Mouse (Mus musculus): ENCODE measurements around the gene Trmt1l. TPM values are rescaled to one million over a fixed set of nuclear protein-coding genes. Genes with fewer than 3 reads are reported as not detected.
"Not testable (repeated sequence)": the region's sequence is repeated elsewhere in the genome, so short reads cannot be mapped to it uniquely, and the experiment has no call there.

The Trmt1l gene
- 10 to 100 TPM; 31.2 to 35.2 TPM for total RNA-seq (2021)
- long read RNA-seq, transcript Trmt1l-201 (15 exons, 2,749 nt): major isoform, 36 of 46 reads
- long read RNA-seq, partial matches to known transcripts: 3 of 46 reads
- long read RNA-seq, other reads (novel, unspliced or antisense): 4 of 46 reads

DNA sequence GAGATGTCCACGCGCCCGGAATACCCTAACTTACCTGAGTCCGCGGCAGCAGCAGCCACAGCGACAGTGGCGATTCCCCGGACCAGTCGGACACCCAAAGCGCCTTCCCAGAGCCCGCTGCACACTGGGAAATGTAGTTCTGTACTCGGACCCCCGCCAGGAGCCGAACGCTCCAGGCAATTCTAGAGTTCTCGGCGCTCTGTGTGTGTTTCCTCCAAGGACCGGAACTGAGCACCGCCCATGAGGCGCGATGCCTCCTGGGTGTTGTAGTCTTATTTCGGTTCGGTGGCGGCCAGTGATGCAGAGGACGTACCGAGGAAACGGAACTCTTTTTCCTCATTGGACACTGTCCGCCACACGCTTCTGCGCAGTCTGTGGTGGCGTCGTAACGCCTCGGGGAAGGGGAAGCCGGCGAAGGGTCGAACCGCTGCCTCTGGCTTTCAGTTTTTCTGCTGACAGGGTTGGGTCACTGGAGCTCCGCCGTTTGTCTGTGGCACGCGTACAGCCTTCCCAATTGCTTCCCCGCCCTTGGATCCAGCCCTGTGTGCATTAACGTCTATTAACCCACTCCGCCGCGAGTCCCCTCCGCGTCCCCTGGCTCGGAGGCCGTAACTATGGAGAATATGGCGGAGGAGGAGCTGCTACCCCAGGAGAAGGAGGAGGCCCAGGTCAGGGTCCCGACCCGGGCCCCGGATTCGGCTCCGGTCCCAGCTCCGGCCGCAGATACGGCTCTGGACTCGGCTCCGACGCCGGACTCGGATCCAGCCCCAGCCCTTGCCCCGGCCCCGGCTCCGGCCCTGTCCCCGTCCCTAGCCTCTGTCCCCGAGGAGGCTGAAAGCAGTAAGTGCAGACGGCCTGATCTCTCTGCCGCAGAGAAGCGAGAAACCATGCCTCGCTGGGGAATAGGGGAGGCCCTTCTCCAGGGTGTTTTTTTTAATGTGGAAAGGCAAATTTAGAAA is at the start of gene Trmt1l, which contains the start of gene Swt1:
Gene Trmt1l (plus strand): TSS at position 280 of the 959 bp plus-strand sequence.
Gene Swt1 (minus strand): TSS at position 193 of the 959 bp plus-strand sequence.
- DNase-seq (ENCODE audit: low spot score in 2 of 2): peak; percentile 99

DNA sequence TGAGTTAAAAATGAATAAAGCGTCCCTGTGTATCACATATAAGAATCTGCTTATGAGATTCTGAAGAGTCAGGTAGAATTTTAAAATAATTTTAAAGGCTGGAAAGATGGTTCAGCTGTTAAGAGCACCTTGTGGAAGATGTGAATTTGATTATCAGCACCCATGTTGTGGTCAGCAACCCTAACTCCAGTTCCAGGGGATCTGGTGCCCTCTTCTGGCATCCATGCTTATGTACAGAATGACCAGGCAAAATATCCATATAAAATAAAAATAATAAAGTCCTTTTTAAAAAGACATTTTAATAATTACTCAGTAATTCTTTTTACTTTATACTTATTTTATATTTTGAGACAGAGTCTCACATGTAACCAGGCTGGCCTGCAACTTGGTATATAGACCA is 38.3 kb upstream of the Trmt1l start:
- no peak for DNase-seq (ENCODE audit: low spot score in 2 of 2)

DNA sequence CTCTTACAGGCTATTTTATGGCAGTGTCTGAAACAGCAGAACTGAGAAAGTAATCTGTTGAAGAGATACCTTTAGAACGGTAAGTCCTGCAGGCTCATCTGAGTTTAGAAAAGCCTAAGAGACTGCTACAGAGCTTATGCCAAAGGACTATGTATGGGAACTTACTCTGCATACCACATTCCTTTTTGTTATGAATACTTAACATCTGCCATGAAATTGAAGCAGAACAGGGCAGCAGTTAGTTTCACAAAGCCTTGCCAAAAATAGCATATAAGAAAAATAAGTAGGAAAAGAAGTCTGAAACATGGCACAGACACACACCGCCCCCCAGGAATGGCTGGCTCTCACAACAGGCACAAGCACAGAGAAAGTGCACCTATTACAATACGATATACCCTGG is 18.5 kb upstream of the Trmt1l start:
- DNase-seq (ENCODE audit: low spot score in 2 of 2): no peak

DNA sequence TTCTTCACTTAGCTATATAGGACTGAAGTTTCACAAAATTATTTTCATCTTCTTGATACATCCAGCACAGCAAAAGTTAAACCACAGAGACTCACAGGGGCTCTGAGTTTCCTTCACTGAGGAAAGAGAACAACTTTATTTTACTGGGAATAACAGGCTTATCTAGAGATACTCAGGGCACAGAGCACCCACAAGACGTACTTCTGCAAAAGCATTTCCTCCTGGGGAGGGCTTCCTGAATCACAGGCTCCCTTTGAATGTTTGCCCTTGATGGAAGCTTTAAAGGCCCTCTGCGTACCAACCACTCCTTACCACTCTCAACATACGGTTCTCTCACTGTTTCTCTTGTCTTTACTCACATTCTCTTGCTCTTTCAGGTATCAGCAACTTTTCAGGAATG is 6.2 kb upstream of the Trmt1l start:
- no peak for DNase-seq (ENCODE audit: low spot score in 2 of 2)

DNA sequence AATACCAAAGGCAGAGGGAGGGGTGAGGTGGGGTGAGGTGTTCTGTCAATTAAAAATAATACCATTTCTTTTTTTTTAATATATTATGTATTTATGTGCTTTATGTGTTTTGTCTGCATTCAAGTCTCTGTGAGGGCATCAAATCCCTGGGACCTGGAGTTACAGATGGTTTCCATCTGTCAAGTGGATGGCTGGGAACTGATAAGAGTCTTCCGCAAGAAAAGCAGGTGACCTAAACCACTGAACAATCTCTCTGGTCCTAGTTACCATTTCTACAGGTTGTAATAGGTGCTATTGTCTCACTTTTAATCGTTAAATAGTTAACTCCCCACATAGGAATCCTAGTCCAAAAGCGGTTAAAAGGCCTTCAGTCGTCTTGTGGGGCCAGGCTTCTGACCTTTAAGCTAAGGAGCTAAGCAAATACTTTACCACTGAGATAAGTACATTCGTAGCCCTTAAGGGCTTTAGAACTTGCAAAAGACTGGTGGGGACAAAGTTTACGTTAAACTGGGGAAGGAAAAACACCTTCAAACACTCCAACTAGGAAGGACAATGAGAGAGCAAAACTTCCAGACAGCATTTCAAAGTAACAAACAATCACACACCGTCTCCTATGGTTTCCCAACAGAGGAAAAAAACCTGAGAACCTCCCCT is 1.3 kb upstream of the Trmt1l start:
- no peak for DNase-seq (ENCODE audit: low spot score in 2 of 2)

DNA sequence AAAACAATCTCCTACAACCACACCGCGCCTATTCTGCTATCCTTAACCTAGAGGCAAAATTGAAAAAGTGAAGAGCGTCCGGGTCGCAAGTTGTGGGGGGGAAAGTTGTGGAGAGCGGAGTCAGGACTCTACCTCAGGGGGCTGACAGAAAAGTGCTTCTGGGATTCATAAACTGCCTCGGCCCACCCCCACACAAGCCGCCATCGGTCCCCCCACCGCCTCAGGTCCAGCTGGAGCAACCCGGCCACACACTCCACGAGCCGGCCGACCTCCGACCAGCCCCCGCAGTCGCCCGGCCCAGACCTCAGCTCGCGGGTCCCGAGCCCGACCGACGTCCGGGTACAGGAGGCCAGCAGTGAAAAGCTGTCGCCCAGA is 467 bp upstream of the Trmt1l start:
- no peak for DNase-seq (ENCODE audit: low spot score in 2 of 2)

DNA sequence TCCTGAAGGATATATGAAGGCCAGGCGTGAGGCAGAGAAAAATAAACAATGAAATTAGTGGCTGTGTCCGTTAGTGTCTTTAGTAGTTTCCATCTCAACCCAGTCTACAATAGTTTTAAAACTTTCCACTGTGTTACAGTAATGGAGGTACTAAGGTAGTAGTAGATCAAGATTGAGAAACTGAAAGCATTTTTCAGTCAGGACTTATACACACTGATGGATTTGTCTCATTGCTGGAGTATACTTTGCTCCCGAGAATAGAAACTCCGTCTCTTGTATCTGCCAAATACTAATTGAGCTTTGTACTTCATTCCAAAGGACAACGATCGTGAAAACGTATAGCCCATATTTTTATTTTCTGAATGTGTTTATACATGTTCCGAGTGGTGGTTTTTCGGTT is 974 bp downstream of the Trmt1l start:
- DNase-seq (ENCODE audit: low spot score in 2 of 2): no peak

DNA sequence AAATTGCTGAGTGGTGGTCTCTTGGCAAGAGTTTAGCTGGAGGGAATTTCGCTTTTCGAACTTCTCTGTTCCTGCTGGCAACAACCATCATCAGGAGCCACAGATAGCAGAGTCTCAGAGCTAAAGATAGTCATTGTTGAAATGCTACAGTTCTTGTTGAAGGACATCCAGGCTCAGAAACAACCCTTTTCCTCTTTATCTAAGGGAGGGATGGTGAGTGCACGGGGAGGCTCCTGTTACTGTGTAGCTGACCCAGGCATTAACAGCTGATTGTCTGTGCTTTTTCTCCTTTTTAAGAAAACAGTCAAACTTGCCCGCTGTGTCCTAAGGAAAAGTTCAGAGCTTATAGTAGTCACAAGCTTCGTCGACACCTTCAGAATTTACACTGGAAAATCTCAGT is 7.1 kb downstream of the Trmt1l start:
- DNase-seq (ENCODE audit: low spot score in 2 of 2): no peak

DNA sequence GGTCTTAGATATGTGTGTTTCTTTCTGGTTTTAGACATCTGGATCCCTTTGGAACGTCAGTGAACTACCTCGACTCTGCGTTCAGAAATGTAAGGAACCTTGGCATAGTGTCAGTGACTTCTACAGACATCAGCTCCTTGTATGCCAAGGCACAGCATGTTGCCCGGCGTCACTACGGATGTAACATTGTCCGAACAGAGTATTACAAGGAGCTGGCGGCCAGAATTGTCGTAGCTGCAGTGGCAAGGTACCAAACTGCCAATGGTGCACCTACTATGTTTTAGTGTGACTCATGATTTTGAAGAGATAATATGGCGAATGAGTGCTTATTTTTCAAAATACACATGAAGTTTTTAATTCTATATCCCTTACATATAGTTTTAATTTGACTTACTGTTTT is 21.5 kb downstream of the Trmt1l start:
- no peak for DNase-seq (ENCODE audit: low spot score in 2 of 2)

DNA sequence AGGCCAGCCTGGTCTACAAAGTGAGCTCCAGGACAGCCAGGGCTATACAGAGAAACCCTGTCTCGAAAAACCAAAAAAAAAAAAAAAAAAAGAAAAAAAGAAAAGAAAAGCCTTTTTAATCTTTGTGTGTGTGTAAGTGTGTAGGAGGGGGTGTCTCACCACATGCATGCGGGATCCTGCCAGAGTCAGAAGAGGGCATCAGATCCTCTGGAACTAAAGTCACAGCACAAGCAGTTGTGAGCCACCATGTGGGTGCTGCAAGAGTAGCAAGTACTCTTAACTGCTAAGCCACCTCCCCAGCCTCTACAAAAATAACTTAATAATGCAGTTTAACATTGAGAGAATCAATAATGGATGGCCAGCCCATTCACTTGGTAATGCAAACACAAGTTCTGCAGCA is 22.5 kb downstream of the Trmt1l start:
- no peak for DNase-seq (ENCODE audit: low spot score in 2 of 2)

DNA sequence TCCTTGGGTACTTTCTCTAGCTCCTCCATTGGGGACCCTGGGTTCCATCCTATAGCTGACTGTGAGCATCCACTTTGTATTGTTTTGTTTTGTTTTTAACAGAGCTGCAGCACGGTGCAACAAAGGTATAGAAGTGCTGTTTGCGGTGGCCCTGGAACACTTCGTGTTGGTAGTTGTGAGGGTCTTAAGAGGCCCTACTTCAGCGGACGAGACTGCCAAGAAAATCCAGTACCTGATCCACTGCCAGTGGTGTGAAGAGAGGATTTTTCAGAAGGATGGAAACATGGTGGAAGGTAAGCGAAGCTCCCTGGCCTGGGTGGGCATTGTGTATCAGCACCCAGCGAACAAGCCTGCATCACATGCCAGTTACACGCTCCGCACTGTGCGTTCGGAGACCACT is 23.6 kb downstream of the Trmt1l start:
- no peak for DNase-seq (ENCODE audit: low spot score in 2 of 2)

DNA sequence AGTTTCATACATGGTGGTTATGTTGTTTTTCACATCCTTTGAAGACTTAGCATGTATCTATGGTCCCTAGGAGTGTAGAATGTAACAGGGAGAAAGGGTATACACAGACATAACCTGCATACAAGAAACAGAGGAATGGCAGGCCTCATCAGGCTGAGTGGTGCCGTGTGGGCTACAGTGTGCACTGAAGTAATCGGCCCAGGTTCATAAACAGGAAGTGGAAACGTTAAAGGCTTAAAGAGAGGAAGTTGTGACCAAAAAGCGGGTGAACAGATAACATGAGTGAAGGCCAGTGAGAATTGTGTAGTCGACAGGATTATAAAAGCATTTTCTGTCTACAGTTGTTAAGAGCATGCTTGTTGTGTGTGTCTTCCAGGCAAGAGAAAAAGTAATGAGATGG is 28.7 kb downstream of the Trmt1l start:
- DNase-seq (ENCODE audit: low spot score in 2 of 2): no peak

DNA sequence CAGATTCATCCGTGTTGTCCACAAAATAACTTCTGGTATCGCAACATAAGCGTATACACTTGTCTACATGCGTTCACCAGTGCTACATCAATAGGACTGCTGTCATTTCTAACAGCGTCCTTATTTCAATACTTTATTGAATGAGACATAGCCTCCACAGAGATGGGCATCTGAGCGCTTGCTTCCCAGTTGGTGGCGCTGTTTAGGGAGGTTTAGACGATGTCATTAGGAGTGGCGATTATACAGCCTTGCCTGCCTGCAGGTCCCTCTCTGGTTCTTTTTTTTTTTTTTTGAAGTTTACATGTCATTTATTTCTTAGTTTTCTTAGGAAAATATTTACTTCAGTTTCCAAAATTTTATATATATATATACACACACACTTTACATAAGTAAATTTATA is 32.9 kb downstream of the Trmt1l start:
- no peak for DNase-seq (ENCODE audit: low spot score in 2 of 2)

DNA sequence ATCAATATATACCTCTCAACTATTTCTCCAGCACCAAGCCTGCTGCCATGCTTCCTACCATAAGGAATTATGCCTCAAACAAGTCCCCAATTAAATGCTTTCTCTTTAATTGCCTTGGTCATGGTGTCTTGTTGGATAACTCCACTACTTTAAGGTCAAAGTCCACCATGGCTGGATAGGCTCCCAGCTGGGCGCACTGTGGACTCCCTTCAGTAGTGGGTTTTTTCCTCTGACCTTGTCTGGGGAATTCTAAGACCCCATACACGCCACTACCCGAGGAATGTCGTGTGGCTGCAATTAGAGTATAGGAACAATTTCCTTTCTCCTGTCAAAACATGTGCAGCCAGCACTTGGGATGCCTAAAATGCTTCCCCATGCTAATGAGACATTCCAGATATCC is 36.6 kb downstream of the Trmt1l start:
- no peak for DNase-seq (ENCODE audit: low spot score in 2 of 2)

DNA sequence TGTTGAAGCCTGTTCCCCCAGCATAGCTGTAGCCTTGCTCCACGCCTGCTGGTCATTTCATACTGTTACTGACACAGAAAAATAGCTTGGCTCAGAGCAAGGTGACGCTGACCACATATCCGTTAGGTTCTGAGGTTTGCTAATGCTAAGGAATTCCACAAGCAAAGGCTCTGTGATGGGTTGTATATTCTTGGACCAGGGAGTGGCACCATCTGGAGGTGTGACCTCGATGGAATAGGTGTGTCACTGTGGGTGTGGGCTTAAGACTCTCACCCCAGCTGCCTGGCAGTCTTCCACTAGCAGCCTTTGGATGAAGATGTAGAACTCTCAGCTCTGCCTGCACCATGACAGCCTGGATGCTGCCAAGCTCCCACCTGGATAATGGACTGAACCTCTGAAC is 38.2 kb downstream of the Trmt1l start:
- DNase-seq (ENCODE audit: low spot score in 2 of 2): no peak

DNA sequence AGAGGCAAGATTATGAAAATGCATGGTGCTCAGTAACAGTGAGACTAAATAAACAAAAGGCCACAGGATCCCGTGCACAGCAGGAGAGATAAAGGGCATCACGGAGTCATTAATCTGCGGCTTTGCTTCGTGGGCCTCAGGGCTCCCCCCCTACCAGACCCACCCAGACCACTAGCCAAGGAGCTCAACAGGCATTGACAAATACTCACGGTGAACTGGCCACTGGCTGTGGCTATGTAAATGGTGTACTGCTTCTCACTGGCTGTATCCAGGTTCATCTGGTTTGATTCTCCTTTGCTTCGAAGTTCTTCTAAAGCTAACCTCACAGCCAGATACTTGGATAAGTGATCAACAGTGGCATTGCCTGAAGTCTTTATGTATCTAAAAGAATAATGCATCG is 43.1 kb downstream of the Trmt1l start:
- no peak for DNase-seq (ENCODE audit: low spot score in 2 of 2)

DNA sequence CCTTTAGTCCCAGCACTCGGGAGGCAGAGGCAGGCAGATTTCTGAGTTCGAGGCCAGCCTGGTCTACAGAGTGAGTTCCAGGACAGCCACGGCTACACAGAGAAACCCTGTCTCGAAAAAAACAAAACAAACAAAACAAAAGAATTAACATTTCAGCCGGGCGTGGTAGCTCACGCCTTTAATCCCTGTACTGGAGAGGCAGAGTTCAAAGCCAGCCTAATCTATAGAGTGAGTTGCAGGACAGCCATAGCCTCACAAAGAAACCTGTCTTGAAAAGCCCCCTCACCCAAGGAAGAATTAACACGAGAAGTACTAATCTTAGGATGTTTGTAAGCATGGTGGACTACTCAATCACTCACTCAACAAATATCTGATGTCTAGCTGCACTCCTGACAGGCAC is 44.0 kb downstream of the Trmt1l start:
- DNase-seq (ENCODE audit: low spot score in 2 of 2): not testable (repeated sequence)

DNA sequence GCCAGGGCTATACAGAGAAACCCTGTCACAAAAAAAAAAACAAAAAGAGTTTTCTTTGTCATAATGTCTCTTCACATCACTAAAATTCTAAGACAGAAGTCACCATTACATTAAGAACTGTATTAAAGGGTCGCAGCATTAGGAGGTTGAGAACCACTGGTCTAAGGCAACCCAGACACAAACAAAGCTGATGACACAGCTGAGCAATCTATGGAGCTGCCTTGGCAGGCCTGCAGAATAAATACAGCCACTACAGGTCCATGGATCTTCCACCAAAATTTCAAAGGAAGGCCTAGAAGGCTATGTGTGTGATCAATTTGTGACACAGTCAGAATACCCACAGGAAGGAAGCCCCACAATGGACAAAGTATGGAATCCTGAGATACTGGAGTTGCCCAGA is 54.2 kb downstream of the Trmt1l start:
- no peak for DNase-seq (ENCODE audit: low spot score in 2 of 2)

DNA sequence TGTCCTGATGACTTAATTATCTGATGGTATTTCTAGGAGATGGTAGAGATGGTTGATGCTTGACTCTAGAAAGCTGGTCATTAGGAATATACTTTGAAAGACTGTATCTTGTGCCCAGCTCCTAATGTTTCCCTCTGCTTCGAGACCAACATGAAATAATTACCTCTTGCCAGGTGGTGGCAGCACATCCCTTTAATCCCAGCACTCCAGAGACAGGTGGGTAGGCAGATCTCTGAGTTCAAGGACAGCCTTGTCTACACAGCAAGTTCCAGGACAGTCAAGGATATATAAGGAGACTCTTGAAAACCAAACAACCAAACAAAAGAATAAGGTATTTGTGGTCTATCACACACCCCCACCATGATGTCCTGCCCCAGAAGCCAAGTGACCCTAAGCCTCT is 55.2 kb downstream of the Trmt1l start:
- no peak for DNase-seq (ENCODE audit: low spot score in 2 of 2)

DNA sequence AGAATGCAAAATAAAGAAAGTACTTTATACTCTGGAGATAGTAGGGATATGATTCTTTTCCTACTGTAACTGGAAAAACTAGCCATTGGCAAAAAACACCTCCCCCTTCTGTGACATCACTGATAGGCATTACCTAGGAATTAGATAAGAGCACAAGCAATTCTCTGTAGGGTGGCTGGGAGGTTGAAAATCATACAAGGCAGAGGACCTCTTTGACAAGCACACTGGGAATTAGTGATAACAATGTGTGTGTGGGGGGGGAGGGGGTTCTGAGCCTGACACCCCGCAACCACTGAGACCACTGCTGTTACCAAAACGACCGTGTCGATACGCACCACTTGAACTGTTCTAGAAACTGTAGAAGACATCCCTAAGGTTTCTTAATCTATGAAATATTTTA is 56.4 kb downstream of the Trmt1l start:
- no peak for DNase-seq (ENCODE audit: low spot score in 2 of 2)

DNA sequence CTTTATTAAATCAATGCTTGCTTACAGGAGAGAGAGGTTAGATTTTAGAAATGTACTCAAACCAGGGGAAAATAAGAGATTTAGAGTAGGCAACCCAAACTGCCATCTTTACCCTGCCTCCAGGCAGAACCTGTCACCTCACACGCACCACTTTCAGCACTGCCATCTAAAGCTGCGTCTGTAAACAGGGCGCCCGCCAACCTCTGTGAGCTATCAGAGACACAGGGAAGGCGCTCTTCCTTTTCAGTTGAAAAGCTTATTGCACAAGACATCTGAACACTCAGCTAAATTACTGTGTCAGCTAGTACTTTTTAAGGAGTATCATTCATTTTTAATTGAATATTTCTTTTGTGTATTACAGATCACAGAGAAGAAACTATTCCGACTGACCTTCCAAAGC is 61.5 kb downstream of the Trmt1l start:
- DNase-seq (ENCODE audit: low spot score in 2 of 2): no peak

DNA sequence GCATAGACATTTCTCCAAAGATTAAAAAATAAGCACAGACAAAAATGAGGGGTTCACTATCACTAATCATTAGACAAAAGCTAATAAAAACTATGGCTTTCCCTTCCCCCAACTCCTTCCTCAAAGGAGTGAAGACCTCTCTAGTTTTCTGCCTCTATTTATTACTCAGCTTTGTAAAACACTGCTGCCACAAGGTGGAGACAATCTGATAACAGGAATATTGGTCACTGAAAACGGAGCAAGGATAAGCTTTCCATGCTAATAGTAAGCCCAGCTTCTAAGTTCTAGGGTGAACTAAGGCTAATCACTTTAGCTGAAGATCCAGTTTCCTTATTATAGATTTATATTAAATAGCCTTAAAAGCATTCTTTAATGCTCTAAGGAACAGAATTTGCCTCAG is 64.1 kb downstream of the Trmt1l start:
- DNase-seq (ENCODE audit: low spot score in 2 of 2): no peak
